Mouse (Mus musculus): ENCODE measurements around the gene Magea2. TPM values are rescaled to one million over a fixed set of nuclear protein-coding genes. Genes with fewer than 3 reads are reported as not detected.

Magea2 gene
- not detected for total RNA-seq (2023)

DNA sequence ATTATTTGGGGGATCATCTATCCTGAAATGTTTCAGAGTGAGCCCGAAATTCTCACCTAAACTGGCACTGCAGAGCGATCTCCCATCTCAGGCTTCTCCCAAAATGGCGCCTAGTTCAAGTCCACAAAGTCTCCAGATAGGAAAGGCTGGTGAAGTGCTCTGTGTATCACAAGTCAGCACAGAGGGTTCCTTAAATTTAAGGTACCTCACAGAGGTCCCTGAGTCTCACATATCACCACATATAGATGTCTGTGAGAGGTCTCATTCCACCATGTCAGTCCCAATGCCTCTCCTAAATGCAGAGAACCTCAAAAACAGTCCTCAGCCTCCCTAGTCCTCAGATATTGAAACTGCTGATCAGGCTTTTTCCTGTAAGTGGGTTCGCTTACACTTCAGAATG is at the start of gene Magea2:
Magea2 (minus strand) TSS at position 101 of the 400 bp plus-strand sequence.

DNA sequence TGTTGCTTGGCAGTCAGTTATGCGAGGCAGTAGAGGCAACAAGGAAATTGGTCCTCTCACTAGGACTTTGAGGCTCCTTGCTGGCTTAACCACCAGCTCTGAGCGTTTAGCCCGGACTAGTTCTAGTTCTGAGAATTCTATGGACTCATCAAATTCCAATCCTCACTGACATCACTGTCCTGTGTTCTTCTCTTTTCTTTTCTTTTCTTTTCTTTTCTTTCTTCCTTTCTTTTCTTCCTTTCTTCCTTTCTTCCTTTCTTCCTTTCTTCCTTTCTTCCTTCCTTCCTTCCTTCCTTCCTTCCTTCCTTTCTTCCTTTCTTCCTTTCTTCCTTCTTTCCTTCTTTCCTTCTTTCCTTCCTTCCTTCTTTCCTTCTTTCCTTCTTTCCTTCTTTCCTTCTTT is 34.8 kb upstream of the Magea2 start, which contains the start of gene Cldn34b2:
Cldn34b2 (minus strand) TSS at position 101 of the 400 bp plus-strand sequence.

DNA sequence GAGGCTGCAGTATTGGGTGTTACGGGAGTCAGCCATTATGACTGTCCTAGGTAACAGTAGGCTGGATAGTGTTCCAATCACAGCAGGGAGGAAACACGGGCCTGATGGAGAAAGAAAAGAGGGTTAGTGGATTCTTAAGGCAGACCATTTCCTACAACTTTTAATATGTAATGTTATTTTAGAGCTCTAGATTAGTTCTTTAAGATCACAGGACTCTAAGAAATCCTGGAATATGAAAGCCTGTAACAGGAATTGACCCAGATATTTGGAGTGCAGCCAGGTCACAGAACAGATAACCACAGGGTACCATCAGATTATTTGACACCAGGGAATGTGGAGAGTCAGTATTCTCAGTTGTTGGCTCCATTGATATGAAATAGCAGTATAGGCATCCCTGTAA is 3.8 kb downstream of the Magea2 start, which contains the start of gene Magea1:
Magea1 (minus strand) TSS at position 101 of the 400 bp plus-strand sequence.

DNA sequence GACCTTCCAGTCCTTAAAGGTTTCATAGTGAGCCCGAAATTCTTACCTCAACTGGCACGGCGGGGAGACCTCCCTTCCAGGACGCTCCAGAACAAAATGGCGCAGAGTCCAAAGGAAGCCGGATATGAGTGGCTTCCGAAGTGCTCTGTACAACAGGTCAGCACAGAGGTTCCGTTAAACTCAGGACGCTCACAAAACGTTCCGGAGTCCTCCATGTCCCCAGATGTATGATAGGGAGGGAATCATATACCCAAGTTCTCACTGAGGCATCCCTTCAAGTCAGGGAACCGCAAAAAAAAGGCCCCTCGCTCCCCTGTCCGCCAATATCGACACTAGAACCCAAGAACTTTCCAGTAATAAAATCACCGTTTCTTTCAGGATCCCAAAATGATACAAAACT is 30.4 kb downstream of the Magea2 start, which contains the start of gene Magea5:
Magea5 (minus strand) TSS at position 101 of the 400 bp plus-strand sequence.

GRCm38 (mm10) chrX:154995750-154996149 is 97.7 kb downstream of the Magea2 start, which contains the start of gene Magea8:
Magea8 (minus strand) TSS chrX:154995850.

Other genes starting within 250 kb of the Magea2 start
- gene Cldn34b1, start 203.4 kb downstream of the Magea2 start, total RNA-seq (2023), result not detected
- not detected for gene Magea6, start 157.7 kb downstream of the Magea2 start, total RNA-seq (2023)
- gene Magea3, start 144.2 kb downstream of the Magea2 start, total RNA-seq (2023), result not detected
- gene Magea8, start 97.8 kb downstream of the Magea2 start, total RNA-seq (2023), result not detected
- not detected for gene Magea5, start 30.5 kb downstream of the Magea2 start, total RNA-seq (2023)
- gene Magea1, start 3.9 kb downstream of the Magea2 start, total RNA-seq (2023), result not detected
- not detected for gene Cldn34b2, start 34.7 kb upstream of the Magea2 start, total RNA-seq (2023)
- 100 to 1,000 TPM; 530 to 565 TPM for gene Sat1, start 122.8 kb upstream of the Magea2 start, total RNA-seq (2023)
- gene Acot9, start 168.8 kb upstream of the Magea2 start, total RNA-seq (2023), result 10 to 100 TPM; 52.7 to 55.5 TPM
- gene Prdx4, start 247.1 kb upstream of the Magea2 start, total RNA-seq (2023), result 10 to 100 TPM; 22.6 to 33.8 TPM

All from neutrophil, adult 59 days (primary cell).